Mouse (Mus musculus): ENCODE data around the gene Rffl. TPM values are rescaled to one million over a fixed set of nuclear protein-coding genes. Genes with fewer than 3 reads are reported as not detected.
"Not testable (repeated sequence)": the region's sequence is repeated elsewhere in the genome, so short reads cannot be mapped to it uniquely, and the experiment has no call there.

Rffl gene
- total RNA-seq, 2 experiments from 2014 or later = 4.5 to 5.7 TPM

DNA sequence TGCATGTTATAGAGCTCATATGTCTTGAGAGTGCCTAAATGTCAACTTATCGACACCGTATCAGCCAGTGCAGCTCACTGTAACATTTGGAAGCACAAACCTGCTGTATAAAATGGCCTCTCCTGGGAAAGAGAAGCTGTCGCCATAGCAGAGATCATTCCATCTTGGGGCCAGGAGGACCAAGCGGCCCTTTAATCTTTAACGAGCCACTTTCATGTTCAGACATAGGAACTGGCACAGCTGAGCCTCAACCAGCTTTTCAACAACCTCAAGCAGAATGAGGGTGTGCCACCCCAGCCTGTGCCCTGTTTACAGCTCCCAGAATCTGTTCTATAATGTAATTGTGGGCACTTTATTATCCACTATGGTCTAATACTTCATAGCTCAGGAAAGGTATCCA, 20.8 kb downstream of the Rffl start:
- DNase-seq = no peak

DNA sequence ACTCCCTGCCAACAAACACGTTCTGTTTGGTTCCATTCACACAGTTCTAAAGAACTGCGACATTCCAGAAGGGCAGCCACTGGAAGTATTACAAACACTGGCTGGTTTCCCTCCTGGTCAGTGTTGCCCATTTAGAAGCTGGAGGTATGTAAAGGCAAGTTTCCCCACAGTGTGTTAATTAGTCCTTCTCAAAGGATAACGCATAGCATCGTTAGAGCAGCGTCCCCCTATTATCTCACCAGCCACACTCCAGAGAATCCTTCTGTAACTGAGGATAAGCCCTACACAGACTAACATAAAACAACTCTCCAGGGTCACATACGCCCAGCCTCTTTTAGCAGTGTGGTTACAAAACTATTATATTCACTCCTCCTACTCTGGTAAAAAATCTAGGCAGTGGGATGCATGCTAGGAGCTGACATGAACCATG, 23.4 kb downstream of the Rffl start:
- intact Hi-C loops (cut with DNase I) = no loop called here
- DNase-seq = peak in 1 of 2 experiments; percentile 13

More for the DNA sequence above, 20.8 kb downstream of the Rffl start:
- intact Hi-C loops (cut with DNase I) = no loop called here

DNA sequence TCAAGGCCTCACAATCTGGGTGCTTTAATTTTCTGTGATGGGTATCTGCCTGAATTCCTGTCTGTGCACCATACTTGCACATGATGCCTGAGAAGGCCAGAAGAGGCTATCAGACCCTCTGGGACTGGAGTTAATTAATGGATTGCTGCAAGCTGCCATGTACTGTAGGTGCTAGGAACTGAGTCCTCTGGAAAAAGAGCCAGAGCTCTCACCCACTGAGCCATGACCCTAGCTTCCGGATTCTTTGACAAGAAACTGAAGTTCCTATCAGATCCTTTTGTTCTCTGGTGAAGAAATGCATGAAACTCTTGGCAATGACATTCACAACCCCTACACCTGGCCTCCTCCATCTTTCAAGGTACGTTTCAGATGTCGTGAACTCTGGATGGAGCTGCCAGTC, 24.1 kb downstream of the Rffl start:
- intact Hi-C loops (cut with DNase I) = no loop called here

DNA sequence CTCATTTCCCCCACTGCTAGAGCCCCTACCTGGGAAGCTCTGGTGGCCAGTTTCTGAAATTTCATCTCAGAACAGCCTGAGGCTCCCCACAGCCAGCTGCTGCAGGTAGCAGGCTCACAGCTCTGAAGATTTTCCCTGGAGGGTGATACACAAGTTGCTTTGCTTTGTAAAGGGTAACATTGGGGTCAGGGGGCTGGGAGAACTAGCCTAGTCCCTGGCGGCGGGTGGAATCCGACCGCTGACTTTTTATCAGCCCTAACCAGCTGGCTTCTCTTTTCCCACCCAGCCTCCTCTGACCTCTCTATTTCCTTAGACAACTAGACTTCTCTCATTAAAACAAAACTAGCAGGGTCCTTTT, 25.0 kb downstream of the Rffl start:
- intact Hi-C loops (cut with DNase I) = no loop called here
- peak in 1 of 2 experiments; percentile 16 for DNase-seq

More for the DNA sequence above, 24.1 kb downstream of the Rffl start:
- DNase-seq = no peak

DNA sequence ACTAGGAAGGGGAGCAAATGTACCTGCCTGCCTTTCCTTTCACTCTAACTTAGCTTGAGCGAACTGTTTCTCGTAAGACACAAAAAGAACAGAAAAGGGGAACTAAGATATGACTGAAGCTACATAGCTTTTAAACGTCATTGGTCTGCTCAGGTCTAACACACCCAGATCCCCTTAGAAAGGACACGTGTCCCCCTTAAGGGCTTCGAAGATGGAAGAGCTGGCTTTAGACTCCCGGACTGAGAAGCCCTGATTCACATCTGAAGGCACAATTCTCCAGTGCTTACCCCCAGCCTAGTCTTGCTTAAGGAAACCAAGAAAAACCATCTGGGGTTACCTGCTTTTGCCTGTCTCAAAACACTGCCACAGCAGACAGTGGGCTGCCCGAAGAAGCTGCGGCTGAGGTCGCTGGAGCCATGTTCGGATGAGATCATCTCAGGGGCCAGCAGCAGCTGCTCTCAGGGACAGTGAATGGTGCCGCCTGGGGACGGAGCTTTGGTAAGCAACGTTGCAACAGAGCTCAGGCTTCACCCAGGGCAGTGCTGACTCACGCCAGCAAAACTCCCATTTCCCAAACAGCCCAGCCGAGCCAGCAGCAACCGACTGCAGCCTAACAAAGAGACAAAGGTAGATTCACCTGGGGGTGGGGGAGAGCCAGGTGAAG, 25.5 kb downstream of the Rffl start:
- peak; percentile 74 for DNase-seq
- intact Hi-C loops (cut with DNase I) = no loop called here

DNA sequence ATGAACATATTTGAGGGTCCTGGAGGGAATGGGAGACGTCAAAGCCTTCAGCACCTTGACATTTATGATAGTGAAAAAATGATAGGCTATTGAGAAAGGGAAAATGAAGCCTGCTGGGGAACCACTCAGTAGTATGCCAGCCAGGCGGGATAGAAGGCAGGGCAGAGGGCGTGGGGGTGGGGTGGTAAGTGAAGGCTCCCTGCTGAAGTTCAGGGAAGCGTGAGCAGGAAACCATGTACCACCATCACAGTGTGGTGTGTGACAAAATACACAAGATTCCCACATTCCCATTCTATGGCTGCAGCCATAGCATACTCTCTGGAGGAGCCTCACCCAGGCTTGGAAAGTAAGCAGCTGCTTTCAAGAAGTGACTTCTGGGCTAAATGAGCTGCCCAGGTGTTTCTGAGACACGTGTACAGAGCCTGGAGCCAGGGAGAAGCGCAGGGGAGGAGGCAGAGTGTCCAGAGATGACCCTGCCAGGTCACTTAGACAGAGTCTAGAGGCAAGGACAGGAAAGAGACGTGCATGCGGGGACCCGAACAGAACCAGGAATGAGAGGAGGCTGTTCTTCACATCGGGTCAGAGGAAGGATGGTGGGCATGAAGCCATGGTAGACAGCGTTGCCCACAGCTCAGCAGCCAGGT, 26.1 kb downstream of the Rffl start:
- intact Hi-C loops (cut with DNase I) = no loop called here

DNA sequence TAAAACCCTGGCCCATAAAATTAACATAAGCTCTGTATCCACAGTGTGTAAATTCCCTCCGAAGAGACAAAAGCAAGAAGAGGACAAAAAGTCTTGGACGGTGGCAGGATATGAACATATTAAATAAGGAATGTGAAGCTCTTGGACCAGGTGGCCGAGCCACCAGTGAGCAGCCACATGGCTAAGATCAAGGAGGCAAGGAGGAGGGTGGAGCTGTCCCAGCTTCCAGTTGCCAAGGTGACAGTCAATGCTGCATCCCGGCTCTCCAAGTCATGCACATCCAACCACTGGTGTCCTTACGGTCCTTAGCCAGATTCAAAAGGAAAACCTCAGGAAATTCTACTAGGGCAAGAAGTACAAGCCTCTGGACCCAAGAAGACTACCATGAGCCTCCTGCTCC, 32.5 kb downstream of the Rffl start:
- intact Hi-C loops (cut with DNase I) = no loop called here
- no peak for DNase-seq

More for the DNA sequence above, 26.1 kb downstream of the Rffl start:
- no peak for DNase-seq

DNA sequence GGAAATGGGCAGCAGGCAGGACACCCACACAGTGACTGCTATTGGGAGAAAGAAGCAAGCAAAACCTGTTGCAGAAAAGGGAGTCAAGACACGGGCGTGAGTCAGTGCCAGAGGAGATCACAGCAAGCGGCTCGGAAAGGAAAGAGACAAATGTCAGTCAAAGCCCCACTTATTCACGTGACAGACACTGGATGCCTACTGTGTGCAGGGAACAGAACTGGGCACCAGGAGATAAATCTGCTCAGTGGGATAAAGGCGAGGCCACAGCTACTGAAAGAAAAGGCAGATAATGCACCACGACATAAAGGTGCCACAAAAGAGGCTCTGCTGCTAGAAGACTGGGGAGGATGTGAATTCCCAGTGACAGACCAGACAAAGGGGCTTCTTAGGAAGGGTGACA, 33.2 kb downstream of the Rffl start:
- intact Hi-C loops (cut with DNase I) = no loop called here
- no peak for DNase-seq

DNA sequence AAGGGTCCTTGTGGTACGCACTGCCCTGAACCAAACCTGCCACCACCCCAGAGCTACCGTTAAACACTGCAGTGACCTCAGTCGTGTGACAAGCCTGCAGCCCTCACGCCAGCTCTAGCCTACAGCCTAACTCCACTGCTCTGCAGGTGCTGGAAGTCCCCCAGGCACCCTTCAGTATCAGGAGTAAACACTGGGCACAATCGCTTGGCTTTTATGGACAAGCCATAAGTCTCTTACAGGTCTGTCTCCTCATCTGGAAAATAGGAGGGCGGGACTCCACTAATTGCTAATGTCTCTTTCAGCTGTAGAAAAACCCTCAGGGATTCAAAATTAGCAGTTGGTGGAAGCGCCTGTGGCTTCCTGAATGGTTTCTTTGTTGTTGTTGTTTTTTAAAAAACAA, 33.8 kb downstream of the Rffl start:
- no peak for DNase-seq
- intact Hi-C loops (cut with DNase I) = no loop called here

DNA sequence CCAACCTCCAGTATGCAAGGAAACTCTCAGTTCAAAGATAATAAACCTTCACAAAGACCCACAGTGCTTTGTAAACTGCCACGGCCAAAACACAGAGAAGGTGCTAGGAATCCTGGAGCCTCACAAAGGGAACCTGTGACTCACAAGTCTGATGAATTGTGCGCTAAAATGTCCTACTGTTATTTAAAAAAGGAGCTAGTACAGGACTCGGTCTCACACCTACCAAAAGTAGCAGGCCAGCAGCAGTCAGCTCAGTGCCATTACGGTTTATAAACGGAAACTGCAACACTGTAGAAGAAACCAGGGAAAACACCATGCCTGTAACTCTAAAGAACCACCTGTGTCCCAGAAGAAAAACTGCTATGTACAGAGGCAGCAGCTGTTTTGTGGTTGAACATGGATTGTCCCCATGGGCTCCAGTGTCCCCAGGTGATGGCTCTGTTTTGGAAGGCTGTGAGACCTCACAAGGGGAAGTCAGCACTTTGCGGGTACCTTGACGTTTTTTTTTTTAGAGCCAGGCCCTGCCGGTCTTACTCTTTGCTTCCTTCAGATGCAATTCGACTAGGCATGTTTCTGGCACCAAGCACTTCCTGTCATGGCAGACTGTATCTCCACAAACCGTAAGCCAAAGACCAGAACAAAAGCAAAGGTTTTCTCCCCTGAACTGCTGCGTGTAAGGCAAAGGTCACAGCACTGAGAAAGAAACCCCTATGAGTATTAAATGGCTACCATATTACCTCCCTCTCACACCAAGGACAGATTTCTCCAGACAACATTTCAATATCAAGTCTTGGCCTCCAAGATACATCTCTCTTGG, 35.2 kb downstream of the Rffl start:
- intact Hi-C loops (cut with DNase I) = no loop called here
- DNase-seq = no peak

DNA sequence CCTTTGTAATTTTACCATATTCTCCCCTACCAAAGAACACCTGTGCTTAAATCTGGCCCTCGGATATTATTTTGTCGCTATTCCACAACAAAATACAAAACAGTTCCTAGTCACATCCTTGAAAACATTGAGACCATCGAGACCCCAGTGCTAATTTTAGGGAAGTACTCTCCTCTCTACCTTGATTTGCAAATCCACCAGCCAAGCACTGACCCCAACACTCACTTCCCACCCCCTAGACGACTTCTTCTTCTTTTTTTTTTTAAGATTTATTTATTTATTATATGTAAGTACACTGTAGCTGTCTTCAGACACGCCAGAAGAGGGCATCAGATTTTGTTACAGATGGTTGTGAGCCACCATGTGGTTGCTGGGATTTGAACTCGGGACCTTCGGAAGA, 36.7 kb downstream of the Rffl start:
- intact Hi-C loops (cut with DNase I); DNase-seq: not testable (repeated sequence)

DNA sequence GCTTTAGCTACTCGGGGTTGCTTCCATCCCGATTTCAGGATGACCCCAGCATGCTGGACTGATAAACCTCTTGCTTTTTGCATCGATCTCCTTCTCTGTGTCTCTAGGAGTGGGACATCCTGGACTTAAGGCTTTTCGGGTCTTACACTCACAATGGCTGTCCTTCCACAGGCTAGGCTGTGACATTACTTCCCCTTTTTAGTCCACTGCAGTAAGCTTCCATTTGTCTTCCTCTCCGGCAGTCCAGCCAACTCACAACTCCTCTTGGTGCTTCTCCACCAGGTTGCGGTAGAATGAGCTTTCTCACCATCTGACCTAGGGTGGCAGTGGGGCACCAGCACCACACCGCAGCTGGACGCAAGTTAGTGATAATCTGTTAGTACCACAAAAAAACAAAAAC, 37.1 kb downstream of the Rffl start:
- intact Hi-C loops (cut with DNase I) = no loop called here
- DNase-seq = no peak

DNA sequence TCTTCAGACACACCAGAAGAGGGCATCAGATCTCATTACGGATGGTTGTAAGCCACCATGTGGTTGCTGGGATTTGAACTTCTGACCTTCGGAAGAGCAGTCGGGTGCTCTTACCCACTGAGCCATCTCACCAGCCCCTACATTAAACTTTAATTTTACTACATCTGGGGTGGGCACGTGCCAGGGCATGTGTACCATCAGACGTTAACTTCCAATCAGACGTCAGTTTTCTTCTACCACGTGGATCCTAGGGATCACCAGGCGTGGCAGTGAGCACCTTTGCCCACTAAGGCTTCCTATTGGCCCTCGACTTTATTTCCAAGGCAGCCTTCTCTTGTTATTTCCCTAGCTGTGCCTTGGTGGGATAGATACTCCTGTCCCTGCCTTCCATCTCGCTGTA, 38.6 kb downstream of the Rffl start:
- not testable (repeated sequence) for DNase-seq

DNA sequence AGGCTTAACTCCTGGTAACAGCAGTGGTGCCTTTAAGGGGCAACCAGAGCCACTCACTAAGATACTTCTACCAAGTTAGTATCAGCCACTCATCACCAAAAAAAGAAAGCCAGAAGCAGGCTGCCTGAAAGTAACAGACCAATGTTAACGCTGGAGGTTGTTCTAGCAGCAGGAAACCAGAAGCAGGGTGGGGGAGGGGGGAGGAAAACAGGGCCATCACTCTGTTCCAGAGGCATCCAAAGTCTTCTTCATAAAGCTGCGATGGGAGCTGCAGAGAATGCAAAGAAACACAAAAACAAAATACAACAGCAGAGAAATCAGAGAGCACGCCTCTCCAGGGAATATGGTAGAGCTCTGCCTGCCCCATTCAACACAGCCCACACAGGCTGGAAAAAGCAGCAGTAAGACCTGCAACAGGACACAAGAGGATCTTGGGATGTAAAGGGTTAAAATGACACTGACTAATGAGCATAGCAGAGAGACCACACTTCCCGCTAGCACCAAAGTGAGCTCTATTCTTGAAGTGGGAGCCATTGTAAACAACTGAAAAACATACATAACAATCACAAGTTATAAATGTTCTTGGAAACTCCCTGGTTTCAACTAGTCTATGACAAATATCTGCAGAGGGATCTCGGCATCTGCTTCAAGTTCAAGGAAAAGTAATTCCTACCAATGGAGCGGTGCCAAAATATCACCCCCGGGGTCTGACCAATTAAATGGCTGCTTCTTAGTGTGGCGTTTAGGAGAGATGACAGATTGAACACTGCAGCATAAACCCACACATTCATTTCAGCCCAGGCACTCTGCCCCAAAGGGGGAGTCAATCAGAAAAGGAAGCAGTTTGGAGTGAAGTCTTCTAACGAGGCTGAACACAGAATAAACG, 39.8 kb downstream of the Rffl start:
- DNase-seq = peak; percentile 15 to 34
- intact Hi-C loops (cut with DNase I) = no loop called here

More for the DNA sequence above, 38.6 kb downstream of the Rffl start:
- intact Hi-C loops (cut with DNase I) = not testable (repeated sequence)

DNA sequence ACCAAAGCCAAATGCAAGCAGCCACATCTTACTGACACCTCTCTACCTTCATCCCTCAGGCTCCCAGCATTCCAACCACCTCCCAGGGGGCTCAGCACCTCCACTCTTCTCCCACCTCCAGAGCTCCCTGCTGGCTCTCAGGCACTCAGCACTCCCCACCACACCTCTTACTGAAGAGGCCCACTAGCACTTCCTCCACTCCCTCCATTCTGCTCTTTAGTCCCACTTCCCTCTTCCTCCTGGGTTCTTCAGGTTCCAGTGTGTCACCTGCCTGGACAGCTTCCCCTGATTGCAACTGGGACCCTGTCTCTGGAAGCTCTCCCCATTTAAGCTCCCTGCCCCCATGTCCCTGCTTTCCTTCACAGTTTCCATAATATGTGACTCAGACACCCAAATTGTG, 44.2 kb downstream of the Rffl start:
- DNase-seq = no peak
- intact Hi-C loops (cut with DNase I) = no loop called here

DNA sequence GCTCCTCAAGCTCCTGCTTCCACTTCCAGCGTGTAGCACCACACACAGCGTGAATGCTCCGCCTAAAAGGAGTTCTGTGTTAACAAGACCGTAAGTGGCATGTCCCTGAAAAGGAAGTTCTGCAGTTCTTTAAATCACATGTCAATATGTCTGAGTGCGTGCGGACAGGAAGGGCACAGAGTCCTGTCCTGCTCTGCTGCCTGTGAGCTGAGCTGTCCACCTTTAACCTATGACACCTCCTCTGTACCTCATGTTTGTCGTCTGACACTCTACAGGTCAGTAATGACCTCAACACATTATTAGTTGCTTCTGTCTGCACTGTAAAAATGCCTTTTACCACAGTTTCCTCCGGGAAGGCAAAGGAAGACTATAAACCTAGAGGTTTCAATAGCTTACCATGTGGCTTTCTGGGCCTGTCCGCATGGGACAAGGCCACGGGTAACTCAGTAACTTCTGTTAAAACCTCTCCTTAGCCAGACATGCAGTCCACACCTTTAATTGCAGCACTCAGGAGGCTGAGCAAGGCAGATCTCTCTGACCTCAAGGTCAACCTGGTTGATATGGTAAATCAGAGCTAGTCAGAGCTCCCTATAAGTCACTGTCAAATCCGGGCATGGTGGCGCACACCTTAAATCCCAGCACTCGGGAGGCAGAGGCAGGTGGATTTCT, 50.1 kb downstream of the Rffl start:
- DNase-seq = no peak
- intact Hi-C loops (cut with DNase I) = no loop called here

DNA sequence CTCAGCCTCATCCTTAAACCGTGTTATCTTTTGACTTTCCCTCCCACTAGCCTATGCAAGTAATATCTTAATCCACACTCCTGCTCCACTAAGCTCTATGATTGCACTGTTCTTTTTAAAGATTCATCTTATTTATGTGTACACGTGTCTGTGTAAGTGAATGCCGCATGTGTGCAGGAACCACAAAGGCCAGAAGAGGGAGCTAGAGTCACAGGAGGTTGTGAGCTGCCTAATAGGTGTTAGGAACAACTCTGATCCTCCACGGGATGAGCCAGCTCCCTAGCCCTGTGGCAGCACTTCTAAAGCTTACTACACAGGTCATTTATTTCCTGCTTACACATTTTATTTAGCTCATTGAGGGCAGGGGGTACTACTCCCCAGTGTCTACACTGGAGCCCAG, 51.7 kb downstream of the Rffl start:
- DNase-seq = peak; percentile 62 to 73
- intact Hi-C loops (cut with DNase I) = loop anchor here (1.0 kb wide), 2 partner anchors 52 to 71 kb away; partner anchors contain the start of genes Rad51d and Rffl

DNA sequence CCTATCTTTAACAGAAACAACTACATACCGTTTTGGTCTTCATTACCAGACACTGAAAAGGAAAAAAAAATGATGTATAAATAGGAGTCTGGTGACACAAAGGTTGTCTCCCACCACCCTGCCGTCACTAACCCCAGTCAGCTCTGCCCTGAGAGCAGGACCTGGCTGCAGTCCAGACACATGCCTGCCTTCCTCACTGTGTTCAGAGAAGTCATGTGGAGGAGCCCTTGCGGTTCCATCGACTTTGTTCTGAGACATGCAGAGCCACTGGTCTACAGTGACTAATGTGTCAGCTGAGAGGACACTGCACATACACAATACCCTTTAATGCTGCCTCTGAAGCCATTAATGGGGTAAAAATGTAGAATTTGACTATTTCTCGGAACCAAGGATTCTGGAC, 62.5 kb downstream of the Rffl start:
- peak; percentile 25 to 33 for DNase-seq
- intact Hi-C loops (cut with DNase I) = no loop called here

DNA sequence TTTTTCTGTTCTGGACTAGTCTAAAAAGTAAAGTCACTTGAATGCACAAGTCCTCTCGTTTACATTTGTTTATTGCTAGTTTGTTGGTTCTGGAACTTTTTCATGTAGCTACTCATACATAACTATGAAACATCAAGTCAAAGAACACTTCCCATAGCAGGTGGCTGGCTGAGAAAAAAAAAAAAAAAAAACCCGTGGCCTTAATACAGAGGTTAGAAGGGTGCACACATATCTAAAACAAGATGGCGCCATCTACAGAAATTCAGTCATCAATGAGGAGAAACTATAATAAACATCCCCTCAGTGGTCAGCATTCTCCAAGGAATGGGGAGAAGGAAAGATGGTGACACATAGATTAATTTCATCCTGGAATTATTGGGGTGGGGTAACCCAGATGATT, 63.6 kb downstream of the Rffl start:
- no peak for DNase-seq
- intact Hi-C loops (cut with DNase I) = no loop called here

DNA sequence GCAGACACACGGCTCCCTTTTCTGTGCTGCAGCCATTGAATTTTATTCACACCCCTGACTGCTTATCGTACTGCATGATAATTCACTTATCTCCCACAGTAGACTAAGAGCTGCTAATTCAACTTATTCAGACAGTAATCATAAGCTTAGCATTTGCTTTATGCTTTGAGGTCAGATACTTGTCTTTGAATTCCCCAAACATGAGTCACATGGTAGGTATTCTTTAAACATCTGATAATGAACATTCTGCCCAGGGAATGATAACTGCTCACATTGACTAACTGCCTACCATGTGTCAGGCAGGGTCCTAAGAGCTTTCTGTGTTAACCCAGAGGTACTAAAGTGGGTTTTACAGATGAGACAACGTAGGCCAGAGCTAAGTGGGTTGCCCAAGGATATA, 64.4 kb downstream of the Rffl start:
- DNase-seq = no peak
- intact Hi-C loops (cut with DNase I) = no loop called here

Data from heart, postnatal 10 days (tissue).